Mouse (Mus musculus) 416B (cell line): Measurements from ENCODE around the gene Plekha5.
"Not testable (repeated sequence)": the region's sequence is repeated elsewhere in the genome, so short reads cannot be mapped to it uniquely, and the experiment has no call there.

ENCODE experiments used
- DNase-seq: peaks from one replicate; pipeline ENCODE4 v3.0.0; 2011; ENCODE audit warnings: low read depth

The Plekha5 gene

GRCm38 (mm10) chr6:140490220-140490619 is 66.4 kb downstream of the Plekha5 start:
- no peak for DNase-seq

GRCm38 (mm10) chr6:140490921-140491537 is 67.2 kb downstream of the Plekha5 start:
- DNase-seq: no peak

GRCm38 (mm10) chr6:140492043-140492442 is 68.2 kb downstream of the Plekha5 start:
- DNase-seq: no peak

GRCm38 (mm10) chr6:140498074-140498473 is 74.2 kb downstream of the Plekha5 start:
- DNase-seq: no peak

- no peak for DNase-seq
Measured at GRCm38 (mm10) chr6:140498958-140499357, 75.1 kb downstream of the Plekha5 start.

GRCm38 (mm10) chr6:140500829-140501228 is 77.0 kb downstream of the Plekha5 start:
- not testable (repeated sequence) for DNase-seq

GRCm38 (mm10) chr6:140501841-140502240 is 78.0 kb downstream of the Plekha5 start:
- DNase-seq: no peak

GRCm38 (mm10) chr6:140504796-140505195 is 80.9 kb downstream of the Plekha5 start:
- DNase-seq: no peak

GRCm38 (mm10) chr6:140507605-140508004 is 83.8 kb downstream of the Plekha5 start:
- DNase-seq: peak; percentile 48

- peak; percentile 45 for DNase-seq
Measured at GRCm38 (mm10) chr6:140508475-140509150, 84.8 kb downstream of the Plekha5 start.

GRCm38 (mm10) chr6:140509151-140509530 is 85.3 kb downstream of the Plekha5 start:
- peak; percentile 98 for DNase-seq

GRCm38 (mm10) chr6:140512016-140512415 is 88.2 kb downstream of the Plekha5 start:
- DNase-seq: peak; percentile 67

- no peak for DNase-seq
Measured at GRCm38 (mm10) chr6:140512427-140512826, 88.6 kb downstream of the Plekha5 start.

GRCm38 (mm10) chr6:140514205-140515110 is 90.6 kb downstream of the Plekha5 start:
- DNase-seq: peak; percentile 97

- peak; percentile 78 for DNase-seq
Measured at GRCm38 (mm10) chr6:140515550-140515949, 91.7 kb downstream of the Plekha5 start.

GRCm38 (mm10) chr6:140516202-140516601 is 92.3 kb downstream of the Plekha5 start:
- peak; percentile 56 for DNase-seq

GRCm38 (mm10) chr6:140517188-140517587 is 93.3 kb downstream of the Plekha5 start:
- DNase-seq: peak; percentile 77

GRCm38 (mm10) chr6:140519019-140519418 is 95.2 kb downstream of the Plekha5 start:
- no peak for DNase-seq

GRCm38 (mm10) chr6:140519488-140520159 is 95.8 kb downstream of the Plekha5 start:
- no peak for DNase-seq

GRCm38 (mm10) chr6:140520961-140521360 is 97.1 kb downstream of the Plekha5 start:
- DNase-seq: no peak

- no peak for DNase-seq
Measured at GRCm38 (mm10) chr6:140521832-140522231, 98.0 kb downstream of the Plekha5 start.

- DNase-seq: no peak
Measured at GRCm38 (mm10) chr6:140523600-140523999, 99.7 kb downstream of the Plekha5 start.
